Mouse (Mus musculus) gastrocnemius, adult 8-10 months (tissue): Measurements from ENCODE around the gene Ncoa4. TPM values are rescaled to one million over a fixed set of nuclear protein-coding genes. Genes with fewer than 3 reads are reported as not detected.
A peak's percentile ranks its signal among the peaks of the same experiment; 100 is the strongest.
"Not testable (repeated sequence)": the region's sequence is repeated elsewhere in the genome, so short reads cannot be mapped to it uniquely, and the experiment has no call there.

Experiments
- DNase-seq, 2 experiments: peaks; one replicate each; pipeline ENCODE4 v3.0.0; 2022; ENCODE audit warnings: low spot score in 2 of 2
- total RNA-seq, 4 experiments: library from RNA; stranded (reverse); gene quantifications; 2 replicates each; pipeline ENCODE4 v1.2.4; 2022

Ncoa4 gene
- total RNA-seq, 4 experiments from 2014 or later: 56.3 to 83.2 (median 68.9) TPM

GRCm38 (mm10) chr14:32159150-32159670 is 455 bp upstream of the Ncoa4 start:
- DNase-seq: no peak

- DNase-seq: no peak
Observed at GRCm38 (mm10) chr14:32160563-32160962, 898 bp downstream of the Ncoa4 start.

- DNase-seq: no peak
Observed at GRCm38 (mm10) chr14:32161090-32161885, 1.6 kb downstream of the Ncoa4 start.

- DNase-seq: no peak
Observed at GRCm38 (mm10) chr14:32162231-32162630, 2.6 kb downstream of the Ncoa4 start.

GRCm38 (mm10) chr14:32163203-32163888 is 3.7 kb downstream of the Ncoa4 start:
- no peak for DNase-seq

GRCm38 (mm10) chr14:32164173-32165051 is 4.7 kb downstream of the Ncoa4 start:
- no peak for DNase-seq

- DNase-seq: peak; percentile 14 to 55
Observed at GRCm38 (mm10) chr14:32165278-32166061, 5.8 kb downstream of the Ncoa4 start.

GRCm38 (mm10) chr14:32166062-32166441 is 6.4 kb downstream of the Ncoa4 start:
- no peak for DNase-seq

- no peak for DNase-seq
Observed at GRCm38 (mm10) chr14:32166840-32167239, 7.2 kb downstream of the Ncoa4 start.

GRCm38 (mm10) chr14:32167326-32167725 is 7.7 kb downstream of the Ncoa4 start:
- no peak for DNase-seq

GRCm38 (mm10) chr14:32168653-32169231 is 9.1 kb downstream of the Ncoa4 start:
- no peak for DNase-seq

- DNase-seq: no peak
Observed at GRCm38 (mm10) chr14:32170137-32170536, 10.5 kb downstream of the Ncoa4 start.

GRCm38 (mm10) chr14:32175310-32175709 is 15.6 kb downstream of the Ncoa4 start:
- no peak for DNase-seq

- not testable (repeated sequence) for DNase-seq
Observed at GRCm38 (mm10) chr14:32176590-32176989, 16.9 kb downstream of the Ncoa4 start.

- DNase-seq: no peak
Observed at GRCm38 (mm10) chr14:32179393-32180195, 19.9 kb downstream of the Ncoa4 start.

GRCm38 (mm10) chr14:32180861-32181260 is 21.2 kb downstream of the Ncoa4 start:
- DNase-seq: no peak

- no peak for DNase-seq
Observed at GRCm38 (mm10) chr14:32183846-32184245, 24.2 kb downstream of the Ncoa4 start.

- no peak for DNase-seq
Observed at GRCm38 (mm10) chr14:32190627-32191391, 31.1 kb downstream of the Ncoa4 start.

GRCm38 (mm10) chr14:32191926-32192325 is 32.3 kb downstream of the Ncoa4 start:
- no peak for DNase-seq
